ENCODE assay signal across 31 mouse cellular contexts in the genomic region with DNA sequence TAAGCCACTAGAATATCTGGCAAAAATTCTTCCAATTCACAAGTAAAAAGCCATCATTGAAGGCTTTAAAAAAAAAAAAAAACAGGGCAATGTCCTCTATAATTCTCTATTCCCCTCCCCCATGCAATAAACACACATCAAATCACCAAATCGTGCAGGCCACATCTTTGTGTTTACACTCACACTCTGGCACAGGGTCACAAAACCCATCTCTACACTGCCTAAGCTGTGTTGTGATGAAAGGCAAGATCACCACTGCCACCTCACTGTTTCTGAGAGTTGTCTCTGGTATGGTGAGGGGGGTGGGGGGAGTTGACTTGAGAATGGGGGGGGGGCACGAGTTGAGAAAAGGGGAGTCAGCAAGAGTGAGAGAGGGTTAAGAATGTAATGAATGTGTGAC. TPM values are rescaled to one million over a fixed set of nuclear protein-coding genes. Genes with fewer than 3 reads are reported as not detected.
"Had no signal": no experiment of that assay in that cellular context is flagged by ENCODE, and none has a peak within 500 bp of the region (broad histone marks: within the 10 kb centered on the region; RNA-seq: fewer than 3 reads in every experiment).

No protein-coding gene starts in this region.

- H3K4me3 ChIP-seq: left cerebral cortex, adult 2 months; limb, embryonic 10.5 days; limb, embryonic 12.5 days; limb, embryonic 13.5 days; limb, embryonic 15.5 days; liver, embryonic 12.5 days; liver, embryonic 13.5 days; liver, embryonic 15.5 days; megakaryocyte, embryonic 14.5 days; midbrain, embryonic 10.5 days; midbrain, embryonic 12.5 days; midbrain, embryonic 13.5 days; midbrain, embryonic 15.5 days; myocyte; neural tube, embryonic 12.5 days; neural tube, embryonic 13.5 days had no signal

- H3K27me3 ChIP-seq: limb, embryonic 12.5 days; limb, embryonic 13.5 days; limb, embryonic 15.5 days; liver, embryonic 12.5 days; liver, embryonic 13.5 days; liver, embryonic 15.5 days; megakaryocyte, embryonic 14.5 days; midbrain, embryonic 12.5 days; midbrain, embryonic 13.5 days; midbrain, embryonic 15.5 days; neural tube, embryonic 12.5 days; neural tube, embryonic 13.5 days had no signal

- DNase-seq: left cerebral cortex, postnatal 4 days; liver; liver, embryonic 13.5 days; liver, postnatal 0 days; lung, adult 18-20 months; lung, postnatal 10 days; lung, postnatal 14 days; midbrain, embryonic 14.5 days had no signal

- ATAC-seq: liver, embryonic 12.5 days; liver, postnatal 0 days; lung, postnatal 0 days; midbrain, embryonic 13.5 days; midbrain, embryonic 15.5 days; midbrain, embryonic 16.5 days had no signal

- H3K4me2 ChIP-seq: limb, embryonic 12.5 days; limb, embryonic 13.5 days; limb, embryonic 15.5 days; liver, embryonic 11.5 days; liver, embryonic 12.5 days; liver, embryonic 13.5 days; liver, embryonic 15.5 days; midbrain, embryonic 11.5 days; midbrain, embryonic 12.5 days; midbrain, embryonic 13.5 days; midbrain, embryonic 15.5 days; neural tube, embryonic 12.5 days; neural tube, embryonic 13.5 days had no signal

- H3K9ac ChIP-seq: limb, embryonic 12.5 days; limb, embryonic 13.5 days; limb, embryonic 15.5 days; liver, embryonic 12.5 days; liver, embryonic 13.5 days; liver, embryonic 14.5 days; liver, embryonic 15.5 days; liver, postnatal 0 days; midbrain, embryonic 12.5 days; midbrain, embryonic 13.5 days; midbrain, embryonic 15.5 days; neural tube, embryonic 12.5 days; neural tube, embryonic 13.5 days had no signal

- H3K27ac ChIP-seq: left cerebral cortex, adult 2 months; limb, embryonic 10.5 days; limb, embryonic 12.5 days; limb, embryonic 13.5 days; limb, embryonic 15.5 days; liver, embryonic 12.5 days; liver, embryonic 13.5 days; liver, embryonic 14.5 days; liver, embryonic 15.5 days; macrophage; midbrain, embryonic 10.5 days; midbrain, embryonic 12.5 days; midbrain, embryonic 13.5 days; midbrain, embryonic 15.5 days; neural tube, embryonic 12.5 days; neural tube, embryonic 13.5 days had no signal

- H3K36me3 ChIP-seq: limb, embryonic 10.5 days; limb, embryonic 12.5 days; limb, embryonic 13.5 days; limb, embryonic 15.5 days; liver, embryonic 12.5 days; liver, embryonic 13.5 days; liver, embryonic 15.5 days; midbrain, embryonic 10.5 days; midbrain, embryonic 12.5 days; midbrain, embryonic 13.5 days; midbrain, embryonic 15.5 days; neural tube, embryonic 12.5 days; neural tube, embryonic 13.5 days had no signal

- H3K4me1 ChIP-seq: limb, embryonic 10.5 days; limb, embryonic 12.5 days; limb, embryonic 13.5 days; limb, embryonic 15.5 days; liver, embryonic 12.5 days; liver, embryonic 13.5 days; liver, embryonic 15.5 days; midbrain, embryonic 10.5 days; midbrain, embryonic 12.5 days; midbrain, embryonic 13.5 days; midbrain, embryonic 15.5 days; neural tube, embryonic 12.5 days; neural tube, embryonic 13.5 days had no signal

- H3K9me3 ChIP-seq: limb, embryonic 10.5 days; limb, embryonic 12.5 days; limb, embryonic 13.5 days; limb, embryonic 15.5 days; liver, embryonic 12.5 days; liver, embryonic 13.5 days; liver, embryonic 15.5 days; megakaryocyte, embryonic 14.5 days; midbrain, embryonic 10.5 days; midbrain, embryonic 12.5 days; midbrain, embryonic 13.5 days; midbrain, embryonic 15.5 days; neural tube, embryonic 12.5 days; neural tube, embryonic 13.5 days had no signal

RNA-seq across cellular contexts. Expression of a gene that starts 33.4 kb away (rescaled TPM):
- polyA plus RNA-seq: liver, adult 2 months; liver, embryonic 15.5 days; liver, embryonic 16.5 days; liver, postnatal 0 days; midbrain, embryonic 15.5 days had no signal
